Mouse (Mus musculus): Measurements from ENCODE around the gene Med4. TPM values are rescaled to one million over a fixed set of nuclear protein-coding genes. Genes with fewer than 3 reads are reported as not detected.

Med4 gene
- polyA plus RNA-seq, 1 experiment from 2014 or later: 107 TPM

GRCm38 (mm10) chr14:73535641-73536040, 25.8 kb downstream of the Med4 start:
- Histone ChIP-seq H3K9ac (replicated peaks) (no peak overlapping the region), H3K4me1 (replicated peaks) (no peaks in the 10 kb centered on the region), H3K27ac (no peak overlapping the region), H3K4me2 (no peak overlapping the region), H3K9me3 (no peaks in the 10 kb centered on the region), H3K36me3 (no peaks in the 10 kb centered on the region), H3K4me3 (replicated peaks) (no peak overlapping the region), H3K27me3 (no peaks in the 10 kb centered on the region; the same call in 1 of the 2 replicates)
- no peak for ATAC-seq (ENCODE audit: insufficient number of reproducible peaks, insufficient read depth, low FRiP score, low TSS enrichment, low read depth)
- 84% methylated on average over 2 of the region's 2 CpGs for WGBS

DNA sequence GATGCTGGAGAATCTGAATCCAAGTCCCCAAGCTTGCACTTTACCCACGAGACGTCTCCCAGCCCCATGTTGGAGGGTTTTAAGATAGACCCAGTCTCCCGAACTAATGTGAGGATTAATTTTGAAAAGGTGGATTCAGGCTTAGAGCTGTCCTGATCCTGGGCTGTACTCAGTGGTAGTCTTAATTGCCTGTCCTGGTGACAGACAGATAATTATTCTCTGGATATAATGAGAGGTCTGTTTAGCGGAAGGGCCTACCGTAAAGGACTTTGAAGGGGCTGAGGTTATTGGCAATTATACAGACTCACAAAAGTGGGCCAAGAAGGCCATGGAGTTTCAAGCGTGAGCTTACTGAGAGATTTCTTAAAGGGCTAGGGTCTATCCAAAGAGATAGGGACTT, 34.0 kb downstream of the Med4 start:
- 44% methylated on average over 6 of the region's 6 CpGs for WGBS
- Histone ChIP-seq H3K4me3 (replicated peaks) (no peak overlapping the region), H3K9ac (replicated peaks) (no peak overlapping the region), H3K27ac (no peak overlapping the region), H3K4me2 (no peak overlapping the region), H3K4me1 (replicated peaks) (no peaks in the 10 kb centered on the region), H3K36me3 (no peaks in the 10 kb centered on the region), H3K9me3 (no peaks in the 10 kb centered on the region), H3K27me3 (no peaks in the 10 kb centered on the region; the same call in 1 of the 2 replicates)
- ATAC-seq (ENCODE audit: insufficient number of reproducible peaks, insufficient read depth, low FRiP score, low TSS enrichment, low read depth): no peak

DNA sequence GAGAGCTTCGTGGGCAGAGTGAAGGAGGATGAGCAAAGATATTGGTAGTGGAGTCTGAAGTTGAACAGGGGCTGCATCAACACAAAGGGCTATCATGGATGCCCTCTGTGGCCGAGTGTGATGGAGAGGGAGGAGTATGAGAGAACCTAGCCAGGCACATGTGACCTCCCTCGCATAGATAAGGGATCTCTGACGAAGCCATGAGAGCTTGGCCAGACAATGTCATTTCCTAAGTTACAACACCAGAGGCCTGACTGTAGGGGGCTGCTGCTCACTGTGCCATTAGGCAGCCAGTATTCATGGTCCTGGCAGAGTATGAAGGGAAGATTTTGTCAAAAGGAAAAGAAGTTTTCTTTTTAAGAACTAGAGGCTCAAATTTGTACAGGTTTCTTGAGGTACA, 37.2 kb downstream of the Med4 start:
- WGBS: 76% methylated on average over 4 of the region's 4 CpGs
- Histone ChIP-seq H3K36me3 (no peaks in the 10 kb centered on the region), H3K4me2 (no peak overlapping the region), H3K27me3 (no peaks in the 10 kb centered on the region; the same call in 1 of the 2 replicates), H3K27ac (no peak overlapping the region), H3K4me3 (replicated peaks) (no peak overlapping the region), H3K4me1 (replicated peaks) (no peaks in the 10 kb centered on the region), H3K9me3 (no peaks in the 10 kb centered on the region), H3K9ac (replicated peaks) (no peak overlapping the region)
- no peak for ATAC-seq (ENCODE audit: insufficient number of reproducible peaks, insufficient read depth, low FRiP score, low TSS enrichment, low read depth)

DNA sequence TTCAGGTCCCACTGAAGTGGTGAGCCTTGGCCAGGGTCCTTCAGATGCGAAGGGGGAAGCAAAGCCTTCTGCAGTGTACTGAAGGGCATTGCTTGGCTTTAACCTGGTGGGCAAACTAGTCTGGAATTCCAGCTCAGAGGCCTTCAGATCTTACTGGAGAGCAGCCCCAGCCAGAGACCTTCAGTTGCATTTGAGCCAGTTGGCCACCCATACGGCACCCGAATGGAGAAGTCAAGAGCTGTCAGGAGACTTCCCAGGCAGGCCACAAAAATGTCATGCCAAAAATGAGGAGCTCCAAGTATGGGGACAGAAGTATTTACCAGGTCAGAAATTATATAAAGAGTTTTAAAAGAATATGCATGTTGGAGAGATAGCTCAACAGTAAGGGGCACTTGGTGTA, 38.2 kb downstream of the Med4 start, which contains the start of gene Nudt15:
Nudt15 (minus strand) TSS at position 192 of the 400 bp plus-strand sequence.
- no peak within 1 kb of the TSS for H3K9ac ChIP-seq (replicated peaks)
- no peak within 1 kb of the TSS for H3K27ac ChIP-seq
- no peaks in the 10 kb centered on the region; the same call in 1 of the 2 replicates for H3K27me3 ChIP-seq
- no peaks in the 10 kb centered on the region for H3K36me3 ChIP-seq
- no peak for ATAC-seq (ENCODE audit: insufficient number of reproducible peaks, insufficient read depth, low FRiP score, low TSS enrichment, low read depth)
- no peak within 1 kb of the TSS for H3K4me3 ChIP-seq (replicated peaks)
- no peaks in the 10 kb centered on the region for H3K9me3 ChIP-seq
- 89% methylated on average over 3 of the region's 3 CpGs for WGBS
- H3K4me1 ChIP-seq (replicated peaks): no peaks in the 10 kb centered on the region
- H3K4me2 ChIP-seq: no peak within 1 kb of the TSS

DNA sequence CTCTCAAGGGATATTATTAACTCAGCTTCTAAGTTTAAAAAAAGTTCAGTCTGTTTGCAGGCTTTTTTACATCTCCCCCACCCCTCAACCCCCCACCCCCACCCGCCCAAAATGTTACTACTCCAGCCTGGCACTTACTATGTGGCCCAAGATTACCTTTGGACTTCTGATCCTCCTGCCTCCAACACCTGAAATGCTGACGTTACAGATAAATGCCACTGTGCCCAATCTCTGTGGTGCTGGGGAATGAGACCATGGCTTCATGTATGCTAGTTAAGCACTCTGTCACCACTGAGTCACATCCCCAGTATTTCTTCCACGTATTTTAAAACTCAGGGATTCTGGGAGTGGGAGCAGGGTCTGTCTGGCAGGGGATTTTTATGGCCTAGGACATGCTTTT, 40.5 kb downstream of the Med4 start:
- Histone ChIP-seq H3K4me1 (replicated peaks) (peaks cover 12% of the 10 kb centered on the region), H3K9ac (replicated peaks) (no peak overlapping the region), H3K27ac (no peak overlapping the region), H3K4me2 (no peak overlapping the region), H3K27me3 (no peaks in the 10 kb centered on the region; the same call in 1 of the 2 replicates), H3K36me3 (peaks cover under 1% of the 10 kb centered on the region; the same call in 1 of the 2 replicates), H3K4me3 (replicated peaks) (no peak overlapping the region), H3K9me3 (no peaks in the 10 kb centered on the region)
- no peak for ATAC-seq (ENCODE audit: insufficient number of reproducible peaks, insufficient read depth, low FRiP score, low TSS enrichment, low read depth)
- 55% methylated on average over 3 of the region's 3 CpGs for WGBS

DNA sequence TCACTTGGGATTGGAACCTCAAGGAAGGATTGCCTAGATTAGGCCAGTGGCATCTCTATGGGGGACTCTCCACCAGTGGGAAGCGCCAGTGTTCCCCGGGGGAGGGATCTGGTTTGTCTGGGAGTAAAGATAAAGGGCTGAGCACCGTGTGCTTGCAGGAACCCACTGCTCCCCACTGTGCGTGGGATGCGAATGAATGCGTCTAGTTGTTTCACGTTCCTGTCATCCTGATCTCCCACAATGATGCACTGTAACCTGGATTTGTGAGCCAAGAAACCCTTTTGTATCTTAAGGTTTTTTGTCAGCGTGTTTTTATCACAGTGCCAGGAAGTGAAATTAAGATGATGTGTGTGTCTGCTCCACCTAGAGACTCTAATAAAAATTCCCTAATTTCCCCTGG, 40.9 kb downstream of the Med4 start:
- peaks cover 12% of the 10 kb centered on the region for H3K4me1 ChIP-seq (replicated peaks)
- ATAC-seq (ENCODE audit: insufficient number of reproducible peaks, insufficient read depth, low FRiP score, low TSS enrichment, low read depth): no peak
- no peaks in the 10 kb centered on the region; the same call in 1 of the 2 replicates for H3K27me3 ChIP-seq
- 60% methylated on average over 8 of the region's 8 CpGs for WGBS
- no peak overlapping the region for H3K4me3 ChIP-seq (replicated peaks)
- H3K27ac ChIP-seq: no peak overlapping the region
- H3K9me3 ChIP-seq: no peaks in the 10 kb centered on the region
- H3K4me2 ChIP-seq: no peak overlapping the region
- H3K9ac ChIP-seq (replicated peaks): no peak overlapping the region
- H3K36me3 ChIP-seq: peaks cover 5% of the 10 kb centered on the region; the same call in 1 of the 2 replicates

GRCm38 (mm10) chr14:73551164-73551563, 41.3 kb downstream of the Med4 start:
- H3K27me3 ChIP-seq: no peaks in the 10 kb centered on the region; the same call in 1 of the 2 replicates
- 76% methylated on average over 6 of the region's 6 CpGs for WGBS

GRCm38 (mm10) chr14:73552341-73553121, 42.7 kb downstream of the Med4 start:
- Histone ChIP-seq H3K36me3 (peaks cover 12% of the 10 kb centered on the region), H3K27ac (peak overlapping the region; percentile 85), H3K9me3 (no peaks in the 10 kb centered on the region), H3K9ac (replicated peaks) (peak overlapping the region; percentile 97), H3K4me2 (peak overlapping the region; percentile 70), H3K4me3 (replicated peaks) (peak overlapping the region; percentile 94), H3K27me3 (no peaks in the 10 kb centered on the region), H3K4me1 (replicated peaks) (peaks cover 12% of the 10 kb centered on the region)
- WGBS: 4% methylated on average over 61 of the region's 61 CpGs
- ATAC-seq (ENCODE audit: insufficient number of reproducible peaks, insufficient read depth, low FRiP score, low TSS enrichment, low read depth): peak; percentile 93

More at GRCm38 (mm10) chr14:73551164-73551563, 41.3 kb downstream of the Med4 start:
- H3K27ac ChIP-seq: no peak overlapping the region
- no peak overlapping the region for H3K4me3 ChIP-seq (replicated peaks)
- H3K9ac ChIP-seq (replicated peaks): no peak overlapping the region
- H3K4me2 ChIP-seq: no peak overlapping the region
- no peak for ATAC-seq (ENCODE audit: insufficient number of reproducible peaks, insufficient read depth, low FRiP score, low TSS enrichment, low read depth)
- no peaks in the 10 kb centered on the region for H3K9me3 ChIP-seq
- H3K36me3 ChIP-seq: peaks cover 9% of the 10 kb centered on the region
- H3K4me1 ChIP-seq (replicated peaks): peaks cover 12% of the 10 kb centered on the region

DNA sequence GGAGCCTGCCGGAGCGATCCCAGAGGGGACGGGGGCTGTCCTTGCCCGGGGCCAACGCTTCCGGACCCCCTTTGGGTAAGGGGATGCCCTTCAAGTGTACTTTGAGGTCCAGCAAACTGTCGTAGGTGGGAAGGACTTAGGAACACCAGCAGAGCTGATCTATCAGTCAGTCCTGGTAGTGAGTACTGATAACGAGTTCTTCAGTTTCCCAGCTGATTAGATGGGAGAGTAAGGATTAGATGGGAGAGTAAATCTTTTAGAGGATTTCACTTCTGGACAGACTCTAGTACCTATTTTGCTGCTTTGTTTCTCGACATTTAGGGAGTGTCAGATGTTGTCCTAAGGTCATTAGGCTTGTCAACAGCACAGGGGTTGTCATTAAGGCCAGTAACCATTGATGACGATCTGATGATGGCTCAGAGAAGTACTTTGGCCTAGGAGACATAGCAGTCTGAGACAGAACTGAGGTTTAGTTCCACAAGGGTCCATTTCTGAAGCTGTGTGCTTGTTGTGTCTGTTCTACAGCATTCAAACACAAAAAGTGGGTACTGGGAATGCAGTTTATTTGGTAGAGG, 43.4 kb downstream of the Med4 start:
- WGBS: 2% methylated on average over 10 of the region's 10 CpGs
- Histone ChIP-seq H3K9ac (replicated peaks) (peak overlapping the region; percentile 97), H3K9me3 (no peaks in the 10 kb centered on the region), H3K36me3 (peaks cover 12% of the 10 kb centered on the region), H3K4me1 (replicated peaks) (peaks cover 12% of the 10 kb centered on the region), H3K4me2 (peak overlapping the region; percentile 70), H3K4me3 (replicated peaks) (peak overlapping the region; percentile 94), H3K27ac (peak overlapping the region; percentile 85), H3K27me3 (no peaks in the 10 kb centered on the region)
- ATAC-seq (ENCODE audit: insufficient number of reproducible peaks, insufficient read depth, low FRiP score, low TSS enrichment, low read depth): peak; percentile 69
